Mouse (Mus musculus) cerebellum, adult 11-12 months (tissue): ENCODE results near the gene Tfec.

Source experiments
- DNase-seq: peaks from one replicate; pipeline ENCODE4 v3.0.0; 2022

Tfec gene

GRCm38 (mm10) chr6:16785166-16785565 lies 113.1 kb downstream of the Tfec start:
- DNase-seq, result no peak
